Mouse (Mus musculus): ENCODE data around the gene Spz1. TPM values are rescaled to one million over a fixed set of nuclear protein-coding genes. Genes with fewer than 3 reads are reported as not detected.

Gene Spz1
- polyA plus RNA-seq, 1 experiment from 2014 or later: not detected

DNA sequence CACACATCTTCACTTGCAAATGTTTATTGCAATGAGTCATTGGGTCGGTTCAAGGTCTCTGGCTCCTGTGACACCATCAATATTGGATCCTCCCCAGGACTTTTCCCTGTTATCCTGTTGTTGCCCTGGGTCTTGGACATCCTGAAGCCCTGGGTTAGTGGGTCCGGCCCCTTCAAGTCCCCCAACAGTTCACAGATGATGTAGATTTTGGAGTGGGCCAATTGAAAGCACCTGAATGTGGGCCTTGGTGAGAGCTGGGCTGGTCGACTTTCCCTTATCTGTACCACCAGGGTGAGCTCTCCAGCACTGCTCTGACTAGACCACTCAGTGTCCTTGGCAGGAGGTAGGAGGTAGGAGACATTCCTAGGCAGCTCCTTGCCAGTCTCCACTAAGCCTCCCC is 19.5 kb upstream of the Spz1 start:
- Histone ChIP-seq H3K4me2 (ENCODE audit: low read length) (no peak overlapping the region), H3K9me3 (ENCODE audit: control insufficient read depth, low read length) (no peaks in the 10 kb centered on the region), H3K4me3 (ENCODE audit: low read length) (no peak overlapping the region), H3K36me3 (ENCODE audit: control insufficient read depth, insufficient read depth, low read length) (no peaks in the 10 kb centered on the region), H3K27ac (ENCODE audit: low read depth, low read length) (no peak overlapping the region), H3K4me1 (ENCODE audit: control insufficient read depth, insufficient read depth, low read depth, low read length) (peaks cover 9% of the 10 kb centered on the region), H3K9ac (ENCODE audit: low read depth, low read length) (no peak overlapping the region), H3K27me3 (replicated peaks; ENCODE audit: control insufficient read depth, insufficient read depth, low read length) (no peaks in the 10 kb centered on the region)
- ATAC-seq: no peak
- 77% methylated on average over 3 of the region's 3 CpGs for WGBS

DNA sequence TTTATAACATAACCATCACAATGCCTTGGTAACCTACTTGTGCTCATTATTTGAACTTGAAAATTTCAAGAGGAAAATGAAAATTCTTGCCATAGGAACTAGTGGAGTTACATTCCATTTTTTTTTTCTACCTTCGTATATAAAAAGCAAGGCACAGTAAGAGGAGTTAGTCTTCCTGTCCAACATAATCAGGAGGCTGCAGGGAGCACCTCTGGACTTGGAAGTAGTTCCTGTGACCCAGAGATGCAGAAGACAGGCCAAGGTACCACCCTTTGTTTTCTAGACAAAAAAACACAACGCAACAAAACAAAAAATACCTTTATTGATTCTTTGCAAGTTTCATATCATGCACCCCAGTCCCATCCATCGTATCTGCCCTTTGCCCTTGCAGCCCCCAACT is 18.9 kb upstream of the Spz1 start:
- no peak overlapping the region for H3K9ac ChIP-seq (ENCODE audit: low read depth, low read length)
- ATAC-seq: no peak
- H3K4me1 ChIP-seq (ENCODE audit: control insufficient read depth, insufficient read depth, low read depth, low read length): peaks cover 9% of the 10 kb centered on the region
- H3K36me3 ChIP-seq (ENCODE audit: control insufficient read depth, insufficient read depth, low read length): no peaks in the 10 kb centered on the region
- H3K9me3 ChIP-seq (ENCODE audit: control insufficient read depth, low read length): no peaks in the 10 kb centered on the region
- H3K4me2 ChIP-seq (ENCODE audit: low read length): no peak overlapping the region
- no peak overlapping the region for H3K27ac ChIP-seq (ENCODE audit: low read depth, low read length)
- no peaks in the 10 kb centered on the region for H3K27me3 ChIP-seq (replicated peaks; ENCODE audit: control insufficient read depth, insufficient read depth, low read length)
- no peak overlapping the region for H3K4me3 ChIP-seq (ENCODE audit: low read length)
- WGBS: 79% methylated on average over 3 of the region's 3 CpGs

GRCm38 (mm10) chr13:92594481-92594880 is 18.5 kb upstream of the Spz1 start:
- H3K9me3 ChIP-seq (ENCODE audit: control insufficient read depth, low read length): no peaks in the 10 kb centered on the region
- H3K4me3 ChIP-seq (ENCODE audit: low read length): no peak overlapping the region
- peak; percentile 50; the same call in 1 of the 2 replicates for ATAC-seq
- no peak overlapping the region for H3K27ac ChIP-seq (ENCODE audit: low read depth, low read length)
- no peaks in the 10 kb centered on the region for H3K27me3 ChIP-seq (replicated peaks; ENCODE audit: control insufficient read depth, insufficient read depth, low read length)
- H3K9ac ChIP-seq (ENCODE audit: low read depth, low read length): no peak overlapping the region
- peaks cover 9% of the 10 kb centered on the region for H3K4me1 ChIP-seq (ENCODE audit: control insufficient read depth, insufficient read depth, low read depth, low read length)
- WGBS: 25% methylated on average over 6 of the region's 6 CpGs
- H3K36me3 ChIP-seq (ENCODE audit: control insufficient read depth, insufficient read depth, low read length): no peaks in the 10 kb centered on the region
- no peak overlapping the region for H3K4me2 ChIP-seq (ENCODE audit: low read length)

DNA sequence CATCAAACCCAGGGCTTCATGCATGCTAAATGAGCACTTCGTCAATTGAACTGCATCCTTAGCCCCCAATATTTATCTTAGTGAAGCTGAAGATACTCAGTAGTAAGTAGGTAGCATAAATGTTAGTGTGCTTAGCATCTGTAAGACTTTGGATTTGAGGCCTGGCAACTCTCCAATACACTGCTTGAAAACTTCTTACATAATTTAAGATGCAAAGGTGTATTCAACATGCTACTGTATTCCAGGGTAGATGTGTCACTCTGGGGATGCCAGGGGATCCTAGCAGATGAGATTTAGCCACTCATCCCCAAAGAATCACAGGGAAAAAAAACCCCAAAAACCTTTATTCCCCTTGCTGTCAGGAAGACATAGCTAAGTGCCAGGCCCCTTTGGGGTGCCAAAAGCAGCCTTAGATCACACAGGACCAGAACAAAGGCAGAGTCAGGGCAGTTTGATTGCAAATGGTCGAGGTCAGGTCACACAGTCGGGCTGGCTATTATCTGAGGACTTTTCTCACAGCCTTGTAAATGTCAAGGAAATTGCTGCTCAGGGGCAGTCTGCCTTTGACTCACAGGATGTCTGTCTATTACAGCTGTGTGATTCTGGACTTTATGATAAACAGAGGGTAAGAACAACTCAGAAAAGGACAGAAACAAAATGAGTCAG is 17.9 kb upstream of the Spz1 start:
- Histone ChIP-seq H3K4me1 (ENCODE audit: control insufficient read depth, insufficient read depth, low read depth, low read length) (peaks cover 9% of the 10 kb centered on the region), H3K9me3 (ENCODE audit: control insufficient read depth, low read length) (no peaks in the 10 kb centered on the region), H3K4me2 (ENCODE audit: low read length) (no peak overlapping the region), H3K36me3 (ENCODE audit: control insufficient read depth, insufficient read depth, low read length) (no peaks in the 10 kb centered on the region), H3K27me3 (replicated peaks; ENCODE audit: control insufficient read depth, insufficient read depth, low read length) (no peaks in the 10 kb centered on the region), H3K4me3 (ENCODE audit: low read length) (no peak overlapping the region), H3K27ac (ENCODE audit: low read depth, low read length) (no peak overlapping the region), H3K9ac (ENCODE audit: low read depth, low read length) (no peak overlapping the region)
- ATAC-seq: peak; percentile 10; the same call in 1 of the 2 replicates
- WGBS: 17% methylated on average over 3 of the region's 3 CpGs

DNA sequence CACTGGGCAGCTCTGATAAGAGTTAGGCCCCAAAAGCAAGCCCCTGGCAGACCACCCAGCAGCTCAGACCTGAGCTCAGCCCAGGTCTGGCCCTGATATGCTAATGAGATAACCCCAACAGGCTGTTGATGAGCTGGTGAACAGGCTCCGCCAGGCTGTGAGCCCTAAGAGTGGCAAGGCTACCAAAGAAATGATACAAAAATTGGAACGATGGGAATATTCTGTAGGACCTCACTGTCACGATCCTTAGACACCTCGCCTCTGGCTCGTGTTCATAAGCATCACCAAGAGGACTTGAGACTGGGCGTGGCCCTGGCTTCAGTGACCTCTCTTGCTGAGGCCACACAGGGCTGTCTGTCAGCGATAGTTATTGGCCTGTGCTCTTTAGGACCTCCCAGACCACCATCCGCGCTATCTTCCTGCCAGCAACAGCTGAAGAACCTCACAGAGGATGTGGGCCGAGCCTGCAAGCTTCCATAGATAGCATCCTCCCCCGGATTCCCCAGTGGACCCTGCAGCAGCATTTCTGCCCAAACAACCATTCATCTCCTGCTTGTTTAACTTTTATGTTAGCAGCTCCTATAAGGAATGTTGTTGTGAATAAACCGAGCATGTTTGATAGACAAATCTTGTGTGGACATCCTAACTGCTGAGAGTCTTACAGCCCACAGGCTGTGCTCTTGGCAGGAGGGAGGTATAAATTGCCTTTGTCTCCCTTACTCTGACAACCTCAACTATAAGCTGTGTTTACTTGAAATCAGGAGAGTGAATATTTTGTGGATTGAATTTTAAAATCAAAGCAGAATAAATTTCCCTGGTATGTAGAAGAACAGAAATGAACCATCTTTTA is 17.0 kb upstream of the Spz1 start:
- no peaks in the 10 kb centered on the region for H3K36me3 ChIP-seq (ENCODE audit: control insufficient read depth, insufficient read depth, low read length)
- H3K4me1 ChIP-seq (ENCODE audit: control insufficient read depth, insufficient read depth, low read depth, low read length): peaks cover 9% of the 10 kb centered on the region
- no peak overlapping the region for H3K9ac ChIP-seq (ENCODE audit: low read depth, low read length)
- no peaks in the 10 kb centered on the region for H3K9me3 ChIP-seq (ENCODE audit: control insufficient read depth, low read length)
- WGBS: 17% methylated on average over 12 of the region's 12 CpGs
- ATAC-seq: peak; percentile 52; the same call in 1 of the 2 replicates
- H3K4me3 ChIP-seq (ENCODE audit: low read length): no peak overlapping the region
- H3K27me3 ChIP-seq (replicated peaks; ENCODE audit: control insufficient read depth, insufficient read depth, low read length): no peaks in the 10 kb centered on the region
- H3K4me2 ChIP-seq (ENCODE audit: low read length): no peak overlapping the region
- no peak overlapping the region for H3K27ac ChIP-seq (ENCODE audit: low read depth, low read length)

- Histone ChIP-seq H3K27ac (ENCODE audit: low read depth, low read length) (no peak overlapping the region), H3K4me2 (ENCODE audit: low read length) (no peak overlapping the region), H3K4me1 (ENCODE audit: control insufficient read depth, insufficient read depth, low read depth, low read length) (peaks cover 9% of the 10 kb centered on the region), H3K36me3 (ENCODE audit: control insufficient read depth, insufficient read depth, low read length) (no peaks in the 10 kb centered on the region), H3K27me3 (replicated peaks; ENCODE audit: control insufficient read depth, insufficient read depth, low read length) (no peaks in the 10 kb centered on the region), H3K4me3 (ENCODE audit: low read length) (no peak overlapping the region), H3K9ac (ENCODE audit: low read depth, low read length) (no peak overlapping the region), H3K9me3 (ENCODE audit: control insufficient read depth, low read length) (no peaks in the 10 kb centered on the region)
- ATAC-seq: no peak
- 34% methylated on average over 5 of the region's 5 CpGs for WGBS
Observed at GRCm38 (mm10) chr13:92592268-92592785, 16.4 kb upstream of the Spz1 start.

- Histone ChIP-seq H3K4me2 (ENCODE audit: low read length) (no peak overlapping the region), H3K27me3 (replicated peaks; ENCODE audit: control insufficient read depth, insufficient read depth, low read length) (no peaks in the 10 kb centered on the region), H3K27ac (ENCODE audit: low read depth, low read length) (no peak overlapping the region), H3K36me3 (ENCODE audit: control insufficient read depth, insufficient read depth, low read length) (no peaks in the 10 kb centered on the region), H3K4me3 (ENCODE audit: low read length) (no peak overlapping the region), H3K4me1 (ENCODE audit: control insufficient read depth, insufficient read depth, low read depth, low read length) (peaks cover 9% of the 10 kb centered on the region), H3K9ac (ENCODE audit: low read depth, low read length) (no peak overlapping the region), H3K9me3 (ENCODE audit: control insufficient read depth, low read length) (no peaks in the 10 kb centered on the region)
- ATAC-seq: no peak
- 45% methylated on average over 3 of the region's 3 CpGs for WGBS
Observed at GRCm38 (mm10) chr13:92591225-92591624, 15.3 kb upstream of the Spz1 start.

GRCm38 (mm10) chr13:92589255-92589654 is 13.3 kb upstream of the Spz1 start:
- Histone ChIP-seq H3K9me3 (ENCODE audit: control insufficient read depth, low read length) (no peaks in the 10 kb centered on the region), H3K36me3 (ENCODE audit: control insufficient read depth, insufficient read depth, low read length) (no peaks in the 10 kb centered on the region), H3K4me2 (ENCODE audit: low read length) (no peak overlapping the region), H3K4me3 (ENCODE audit: low read length) (no peak overlapping the region), H3K27ac (ENCODE audit: low read depth, low read length) (no peak overlapping the region), H3K4me1 (ENCODE audit: control insufficient read depth, insufficient read depth, low read depth, low read length) (peaks cover 4% of the 10 kb centered on the region), H3K27me3 (replicated peaks; ENCODE audit: control insufficient read depth, insufficient read depth, low read length) (no peaks in the 10 kb centered on the region), H3K9ac (ENCODE audit: low read depth, low read length) (no peak overlapping the region)
- no peak for ATAC-seq

GRCm38 (mm10) chr13:92588704-92589103 is 12.7 kb upstream of the Spz1 start:
- H3K4me2 ChIP-seq (ENCODE audit: low read length): no peak overlapping the region
- ATAC-seq: no peak

More at GRCm38 (mm10) chr13:92588704-92589103, 12.7 kb upstream of the Spz1 start:
- Histone ChIP-seq H3K4me1 (ENCODE audit: control insufficient read depth, insufficient read depth, low read depth, low read length) (peaks cover 4% of the 10 kb centered on the region; the same call in 1 of the 2 replicates), H3K4me3 (ENCODE audit: low read length) (no peak overlapping the region), H3K27me3 (replicated peaks; ENCODE audit: control insufficient read depth, insufficient read depth, low read length) (no peaks in the 10 kb centered on the region), H3K36me3 (ENCODE audit: control insufficient read depth, insufficient read depth, low read length) (no peaks in the 10 kb centered on the region), H3K27ac (ENCODE audit: low read depth, low read length) (no peak overlapping the region), H3K9me3 (ENCODE audit: control insufficient read depth, low read length) (no peaks in the 10 kb centered on the region), H3K9ac (ENCODE audit: low read depth, low read length) (no peak overlapping the region)
- WGBS: 66% methylated on average over 3 of the region's 3 CpGs
